Mouse (Mus musculus): Measurements from ENCODE around the gene Fancc.

- no peak for TF ChIP-seq CTCF (IDR thresholded peaks at IDR 0.05; ENCODE audit: low read depth)
- TF ChIP-seq EP300 (optimal IDR thresholded peaks at IDR 0.05), result no peak
Measured at GRCm38 (mm10) chr13:63249741-63250431, 247.2 kb downstream of the Fancc start.

All from stomach, postnatal 0 days (tissue).